Mouse (Mus musculus) thymus, postnatal 36 days (tissue): ENCODE measurements around the gene Pogk.

Experiments
- DNase-seq, 2 experiments: peaks; one replicate each; pipeline ENCODE4 v3.0.0; 2022; ENCODE audit warnings: mixed read lengths in 2 of 2

The Pogk gene

GRCm38 (mm10) chr1:166379013-166379629, 30.5 kb downstream of the Pogk start, which contains the start of gene Tada1:
Gene Tada1, plus strand, starts transcription at chr1:166379097.
- peak; percentile 91 to 92 for DNase-seq

GRCm38 (mm10) chr1:166378431-166379012, 31.1 kb downstream of the Pogk start:
- no peak for DNase-seq

GRCm38 (mm10) chr1:166377171-166377570, 32.5 kb downstream of the Pogk start:
- no peak for DNase-seq

- no peak for DNase-seq
These were observed 46.5 kb downstream of the Pogk start for GRCm38 (mm10) chr1:166363122-166363521.

GRCm38 (mm10) chr1:166362659-166363058, 47.0 kb downstream of the Pogk start:
- DNase-seq, result no peak

- DNase-seq, result no peak
These were observed 47.8 kb downstream of the Pogk start for GRCm38 (mm10) chr1:166361842-166362241.

- DNase-seq, result no peak
These were observed 48.8 kb downstream of the Pogk start for GRCm38 (mm10) chr1:166360896-166361295.

- DNase-seq, result peak; percentile 77 to 83
These were observed 49.4 kb downstream of the Pogk start for GRCm38 (mm10) chr1:166360157-166360855.

- no peak for DNase-seq
These were observed 59.9 kb downstream of the Pogk start for GRCm38 (mm10) chr1:166349751-166350150.

GRCm38 (mm10) chr1:166349341-166349740, 60.3 kb downstream of the Pogk start:
- DNase-seq, result no peak

GRCm38 (mm10) chr1:166346906-166347305, 62.8 kb downstream of the Pogk start:
- DNase-seq, result no peak

- no peak for DNase-seq
These were observed 64.1 kb downstream of the Pogk start for GRCm38 (mm10) chr1:166345602-166346001.

- no peak for DNase-seq
These were observed 65.2 kb downstream of the Pogk start for GRCm38 (mm10) chr1:166344300-166345077.

- no peak for DNase-seq
These were observed 66.1 kb downstream of the Pogk start for GRCm38 (mm10) chr1:166343586-166343985.

- no peak for DNase-seq
These were observed 67.1 kb downstream of the Pogk start for GRCm38 (mm10) chr1:166342539-166342938.

- no peak for DNase-seq
These were observed 67.6 kb downstream of the Pogk start for GRCm38 (mm10) chr1:166342060-166342459.

GRCm38 (mm10) chr1:166339110-166339509, 70.6 kb downstream of the Pogk start:
- no peak for DNase-seq
